Mouse (Mus musculus): ENCODE results near the gene Tmem270.

- TF ChIP-seq ZC3H11A (IDR thresholded peaks at IDR 0.05; ENCODE audit: borderline replicate concordance, low read depth, low read length) (no peak), MAFK (IDR thresholded peaks at IDR 0.05; ENCODE audit: insufficient read depth, low read depth, low read length) (no peak), CHD2 (IDR thresholded peaks at IDR 0.05; ENCODE audit: low read depth, low read length) (no peak)
Observed at GRCm38 (mm10) chr5:134946063-134946856, 39.7 kb upstream of the Tmem270 start.
